Mouse (Mus musculus) embryonic facial prominence, embryonic 11.5 days (tissue): ENCODE results near the gene C8g. TPM values are rescaled to one million over a fixed set of nuclear protein-coding genes. Genes with fewer than 3 reads are reported as not detected.
A peak's percentile ranks its signal among the peaks of the same experiment; 100 is the strongest.

Source experiments
- ATAC-seq: fragments of 200-750 bp; cut with Nextera tagmentation; replicated peaks from 2 replicates; pipeline ENCODE4 v1.8.0; 2017; ENCODE audit warnings: low read depth; ENCODE audit not compliant: insufficient number of reproducible peaks, low FRiP score, low TSS enrichment
- DNase-seq: peaks from one replicate; pipeline ENCODE4 v3.0.0-alpha.2; 2015; ENCODE audit warnings: low spot score
- H3K27ac ChIP-seq: fragments of 300-500 bp; sonication (generic); replicated peaks from 2 replicates; pipeline ENCODE4 v1.5.1; 2014; ENCODE audit warnings: mild to moderate bottlenecking, low read depth, low read length, control low read depth
- H3K27me3 ChIP-seq: fragments of 300-500 bp; sonication (generic); 2 replicates; pipeline ENCODE4 v1.6.1; 2014; ENCODE audit warnings: mild to moderate bottlenecking, low read length, moderate library complexity, mixed read lengths; ENCODE audit not compliant: control insufficient read depth, insufficient read depth
- H3K36me3 ChIP-seq: fragments of 300-500 bp; sonication (generic); replicated peaks from 2 replicates; pipeline ENCODE4 v1.6.1; 2014; ENCODE audit warnings: low read depth, mild to moderate bottlenecking, low read length, moderate library complexity, mixed read lengths; ENCODE audit not compliant: control insufficient read depth, insufficient read depth
- H3K4me1 ChIP-seq: fragments of 300-500 bp; sonication (generic); 2 replicates; pipeline ENCODE4 v1.6.1; 2014; ENCODE audit warnings: low read length, mixed read lengths; ENCODE audit not compliant: control insufficient read depth, insufficient read depth
- H3K4me2 ChIP-seq: fragments of 300-500 bp; sonication (generic); 2 replicates; pipeline ENCODE4 v1.6.1; 2014; ENCODE audit warnings: low read depth, mild to moderate bottlenecking, control low read depth, low read length, moderate library complexity
- H3K4me3 ChIP-seq: fragments of 300-500 bp; sonication (generic); 2 replicates; pipeline ENCODE4 v1.5.1; 2014; ENCODE audit warnings: low read depth, low read length, control low read depth
- H3K9ac ChIP-seq: fragments of 300-500 bp; sonication (generic); replicated peaks from 2 replicates; pipeline ENCODE4 v1.6.1; 2014; ENCODE audit warnings: mild to moderate bottlenecking, control low read depth, low read length
- H3K9me3 ChIP-seq: fragments of 300-500 bp; sonication (generic); replicated peaks from 2 replicates; pipeline ENCODE4 v1.6.1; 2016; ENCODE audit warnings: mild to moderate bottlenecking, low read length, inconsistent platforms, mixed read lengths; ENCODE audit not compliant: control insufficient read depth
- WGBS: fragments of 180-500 bp; shearing (Covaris S2); extraction: QIAGEN DNeasy Blood & Tissue Kit; methylation state at CpG from one replicate; pipeline ENCODE4 v1.1.7; 2014; 5-methylcytosine and 5-hydroxymethylcytosine counted together
- polyA plus RNA-seq: library from polyadenylated mRNA; unstranded; fragments of >200 nt; fragmentation: Nextera tagmentation; extraction: Ambion mirVana; gene quantifications from 2 replicates; pipeline ENCODE4 v1.2.1, GENCODE M21; 2014

Gene C8g
- polyA plus RNA-seq, 1 experiment from 2014 or later, result 4.3 TPM

- Histone ChIP-seq H3K9ac (no peak overlapping the region), H3K27me3 (no peaks in the 10 kb centered on the region), H3K27ac (no peak overlapping the region), H3K4me2 (no peak overlapping the region), H3K9me3 (no peaks in the 10 kb centered on the region), H3K4me1 (peaks cover 5% of the 10 kb centered on the region), H3K4me3 (no peak overlapping the region), H3K36me3 (no peaks in the 10 kb centered on the region)
- WGBS, result 45% methylated on average over 6 of the region's 6 CpGs
- DNase-seq (no peak), ATAC-seq (no peak)
Measured at GRCm38 (mm10) chr2:25497846-25498575, 3.5 kb downstream of the C8g start.

- DNase-seq (peak; percentile 34), ATAC-seq (no peak)
- H3K4me1 ChIP-seq, result peaks cover 2% of the 10 kb centered on the region
- H3K27ac ChIP-seq, result no peak overlapping the region
- H3K9me3 ChIP-seq, result no peaks in the 10 kb centered on the region
- H3K9ac ChIP-seq, result no peak overlapping the region
- H3K4me3 ChIP-seq, result no peak overlapping the region
- 34% methylated on average over 4 of the region's 4 CpGs for WGBS
- no peak overlapping the region for H3K4me2 ChIP-seq
- no peaks in the 10 kb centered on the region for H3K27me3 ChIP-seq
- no peaks in the 10 kb centered on the region for H3K36me3 ChIP-seq
Measured at GRCm38 (mm10) chr2:25496462-25496861, 5.1 kb downstream of the C8g start.

- Histone ChIP-seq H3K27ac (no peak within 1 kb of the TSS), H3K4me2 (no peak within 1 kb of the TSS), H3K36me3 (no peaks in the 10 kb centered on the region), H3K9ac (no peak within 1 kb of the TSS), H3K9me3 (no peaks in the 10 kb centered on the region), H3K4me3 (no peak within 1 kb of the TSS), H3K27me3 (no peaks in the 10 kb centered on the region), H3K4me1 (no peaks in the 10 kb centered on the region)
- WGBS, result 90% methylated on average over 5 of the region's 5 CpGs
- ATAC-seq (no peak), DNase-seq (no peak)
Measured at GRCm38 (mm10) chr2:25493476-25493961, 8.0 kb downstream of the C8g start, which contains the start of gene Lcn12. Gene Lcn12, minus strand, starts transcription at chr2:25493911.

- Histone ChIP-seq H3K36me3 (no peaks in the 10 kb centered on the region), H3K4me3 (no peak overlapping the region), H3K27ac (no peak overlapping the region), H3K4me2 (no peak overlapping the region), H3K9ac (no peak overlapping the region), H3K27me3 (no peaks in the 10 kb centered on the region), H3K4me1 (no peaks in the 10 kb centered on the region), H3K9me3 (no peaks in the 10 kb centered on the region)
- WGBS, result 77% methylated on average over 5 of the region's 5 CpGs
- ATAC-seq (no peak), DNase-seq (no peak)
Measured at GRCm38 (mm10) chr2:25492988-25493387, 8.5 kb downstream of the C8g start.

- Histone ChIP-seq H3K36me3 (no peaks in the 10 kb centered on the region), H3K9ac (no peak overlapping the region), H3K4me2 (no peak overlapping the region), H3K4me1 (no peaks in the 10 kb centered on the region), H3K4me3 (no peak overlapping the region), H3K9me3 (no peaks in the 10 kb centered on the region), H3K27me3 (no peaks in the 10 kb centered on the region), H3K27ac (no peak overlapping the region)
- 80% methylated on average over 7 of the region's 7 CpGs for WGBS
- no peak for DNase-seq
- no peak for ATAC-seq
Measured at GRCm38 (mm10) chr2:25488671-25489068, 12.8 kb downstream of the C8g start.

GRCm38 (mm10) chr2:25487965-25488670, 13.4 kb downstream of the C8g start:
- Histone ChIP-seq H3K27me3 (no peaks in the 10 kb centered on the region), H3K9me3 (no peaks in the 10 kb centered on the region), H3K36me3 (no peaks in the 10 kb centered on the region), H3K4me1 (no peaks in the 10 kb centered on the region), H3K27ac (no peak overlapping the region), H3K4me3 (no peak overlapping the region), H3K9ac (no peak overlapping the region), H3K4me2 (no peak overlapping the region)
- DNase-seq (no peak), ATAC-seq (no peak)
- WGBS, result 78% methylated on average over 6 of the region's 6 CpGs

- H3K4me3 ChIP-seq, result no peak overlapping the region
- DNase-seq (no peak), ATAC-seq (no peak)
- 71% methylated on average over 11 of the region's 11 CpGs for WGBS
- H3K36me3 ChIP-seq, result no peaks in the 10 kb centered on the region
- H3K4me2 ChIP-seq, result no peak overlapping the region
- H3K9me3 ChIP-seq, result no peaks in the 10 kb centered on the region
- H3K27me3 ChIP-seq, result no peaks in the 10 kb centered on the region
- no peak overlapping the region for H3K27ac ChIP-seq
- no peak overlapping the region for H3K9ac ChIP-seq
- no peaks in the 10 kb centered on the region for H3K4me1 ChIP-seq
Measured at GRCm38 (mm10) chr2:25484901-25485647, 16.4 kb downstream of the C8g start.
